Mouse (Mus musculus): ENCODE measurements around the gene B3gntl1.
"Not testable (repeated sequence)": the region's sequence is repeated elsewhere in the genome, so short reads cannot be mapped to it uniquely, and the experiment has no call there.

Gene B3gntl1

DNA sequence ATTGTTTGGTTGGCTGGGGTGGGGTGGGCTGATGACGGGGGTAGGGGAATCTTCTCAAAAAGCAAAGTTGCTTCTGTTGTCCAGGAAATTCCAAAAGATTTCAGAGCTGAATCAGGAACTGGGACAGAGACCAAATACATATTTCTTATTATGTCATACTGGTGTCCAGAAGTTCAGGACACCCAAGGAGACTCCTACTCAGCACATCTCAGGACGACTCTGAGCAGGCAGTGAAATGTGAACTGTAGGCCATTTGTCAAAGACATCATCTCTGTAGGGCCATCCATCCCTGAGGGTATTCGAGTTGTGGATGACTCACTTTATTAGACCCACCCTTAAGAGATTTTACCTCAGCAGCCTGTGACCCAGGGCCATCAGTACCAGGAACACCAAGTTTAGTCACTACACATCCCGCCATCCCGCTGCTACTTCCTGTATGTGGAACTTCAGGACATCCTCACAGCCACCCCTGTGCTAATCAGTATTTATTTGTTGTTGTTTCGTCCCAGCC lies 12.6 kb upstream of the B3gntl1 start:
- DNase-seq (ENCODE audit: low read depth, low spot score) = no peak

DNA sequence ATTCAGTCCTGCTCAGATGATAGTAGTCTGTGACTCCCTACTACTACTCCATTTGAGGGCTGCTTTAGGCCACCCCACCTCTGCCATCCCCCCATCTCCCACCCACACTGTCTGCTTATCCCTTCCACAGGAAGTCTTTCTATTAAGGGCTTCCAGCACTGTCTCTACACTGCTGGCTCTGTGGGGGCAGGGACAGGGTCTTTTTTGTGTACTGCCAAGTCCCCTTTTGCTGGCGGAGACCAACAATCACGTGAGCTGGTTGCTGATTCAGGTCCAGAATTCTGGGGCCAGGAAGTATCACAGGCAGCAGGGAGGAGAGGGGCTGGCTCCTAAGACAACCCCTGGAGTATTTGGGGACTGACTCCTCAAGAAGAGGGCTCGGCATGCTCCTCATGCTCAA lies 10.3 kb upstream of the B3gntl1 start:
- no peak for DNase-seq (ENCODE audit: low read depth, low spot score)

DNA sequence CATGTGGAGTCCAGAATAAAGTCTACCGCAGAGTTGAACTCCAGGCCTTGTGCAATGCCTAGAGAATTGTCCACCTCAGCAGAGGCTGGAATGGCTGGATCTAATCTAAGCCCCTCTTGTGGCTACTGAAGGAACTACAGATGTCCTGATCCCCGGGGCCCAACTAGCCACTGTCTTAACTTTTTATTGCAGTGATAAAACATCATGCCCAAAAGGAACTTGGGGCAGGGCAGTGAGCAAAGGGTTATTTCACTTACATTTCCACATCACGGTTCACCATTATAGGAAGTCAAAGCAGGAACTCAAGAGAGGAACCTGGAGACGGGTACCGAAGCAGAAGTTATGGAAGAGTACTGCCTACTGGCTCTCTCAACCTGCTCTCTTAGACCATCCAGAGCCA lies 7.8 kb upstream of the B3gntl1 start:
- DNase-seq (ENCODE audit: low read depth, low spot score) = no peak

DNA sequence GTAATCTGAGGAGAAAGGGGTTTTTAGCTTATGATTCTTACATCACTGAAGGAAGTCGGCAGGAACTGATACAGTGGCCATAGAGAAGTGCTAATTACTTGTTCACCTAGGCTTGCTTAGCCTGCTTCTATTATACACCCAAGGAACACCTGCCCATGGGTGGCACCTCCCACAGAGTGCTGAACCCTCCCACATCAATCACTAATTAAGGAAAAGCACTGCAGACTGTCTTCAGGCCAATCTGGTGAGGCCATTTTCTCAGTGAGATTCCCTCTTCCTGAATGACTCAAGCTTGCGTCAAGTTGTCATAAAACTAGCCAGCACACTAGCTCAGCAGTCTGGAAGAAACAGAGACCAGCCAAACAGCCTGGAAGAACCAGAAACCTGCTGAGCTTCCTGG lies 6.6 kb upstream of the B3gntl1 start:
- no peak for DNase-seq (ENCODE audit: low read depth, low spot score)

DNA sequence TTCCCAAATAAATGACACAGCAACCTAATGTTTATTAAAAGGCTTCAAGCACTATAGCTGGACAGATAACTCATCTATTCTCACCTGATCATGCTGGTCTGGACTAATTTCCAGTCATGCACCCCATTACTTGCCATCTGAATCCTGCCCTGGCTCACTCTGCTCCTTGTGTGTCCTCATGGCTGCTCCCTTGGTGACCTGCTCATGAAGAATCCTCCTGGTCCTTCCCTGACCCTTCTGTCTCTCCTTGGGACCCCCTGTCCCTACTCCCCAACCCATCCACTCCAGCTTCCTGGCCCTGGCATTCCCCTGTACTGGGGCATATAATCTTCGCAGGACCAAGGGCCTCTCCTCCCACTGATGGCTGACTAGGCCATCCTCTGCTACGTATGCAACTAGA lies 3.9 kb upstream of the B3gntl1 start:
- no peak for DNase-seq (ENCODE audit: low read depth, low spot score)

DNA sequence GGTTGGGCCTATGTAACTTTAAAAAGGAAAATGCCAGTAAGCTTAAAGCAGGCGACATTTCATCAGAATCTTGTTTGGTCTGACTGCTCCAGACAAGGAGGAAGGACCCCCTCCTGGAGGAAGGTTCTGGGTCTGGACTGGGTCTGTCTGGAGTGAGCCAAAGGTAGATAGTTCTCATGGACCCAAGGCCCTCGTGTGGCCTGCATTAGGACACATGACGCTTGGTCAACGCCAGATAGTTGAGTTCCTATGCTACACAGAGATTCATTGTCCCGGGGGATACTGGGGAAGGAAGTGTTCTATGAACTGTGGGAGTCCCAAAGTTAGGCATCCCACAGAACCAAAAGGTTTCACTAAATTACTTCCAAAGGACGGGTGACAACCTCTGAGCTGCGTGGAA lies 676 bp upstream of the B3gntl1 start:
- DNase-seq (ENCODE audit: low read depth, low spot score) = no peak

DNA sequence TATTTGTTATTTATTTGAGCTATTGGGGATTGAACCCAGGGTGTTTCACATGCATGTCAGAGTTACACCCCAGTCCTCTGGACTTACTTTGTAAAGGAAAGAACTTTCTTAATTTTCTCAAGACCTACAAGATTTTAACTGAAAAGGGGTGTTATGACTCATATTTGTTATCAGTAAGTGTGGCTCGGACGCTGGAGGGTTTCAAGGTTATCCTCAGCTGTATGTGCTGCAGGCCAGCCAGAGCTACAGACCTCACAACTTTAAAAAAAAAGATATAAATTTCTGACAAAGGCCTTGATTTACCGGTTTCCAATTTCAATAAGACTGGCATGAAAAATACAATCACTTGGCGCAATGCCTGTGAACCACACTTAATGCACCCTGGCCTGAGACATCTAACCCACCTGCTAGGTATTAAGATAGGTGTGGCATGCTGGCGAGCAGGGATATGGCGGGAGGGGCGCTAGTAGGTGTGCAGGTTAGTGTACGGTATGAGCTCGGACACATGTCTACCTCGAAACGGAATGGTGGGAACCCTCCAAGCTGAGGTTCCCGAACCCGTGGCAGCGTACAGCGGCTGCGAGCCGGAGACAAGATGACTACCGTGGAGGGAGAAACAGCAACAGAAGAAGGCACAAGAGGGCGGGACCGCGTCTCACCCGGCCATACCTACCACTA lies 502 bp downstream of the B3gntl1 start:
- DNase-seq (ENCODE audit: low read depth, low spot score) = no peak

DNA sequence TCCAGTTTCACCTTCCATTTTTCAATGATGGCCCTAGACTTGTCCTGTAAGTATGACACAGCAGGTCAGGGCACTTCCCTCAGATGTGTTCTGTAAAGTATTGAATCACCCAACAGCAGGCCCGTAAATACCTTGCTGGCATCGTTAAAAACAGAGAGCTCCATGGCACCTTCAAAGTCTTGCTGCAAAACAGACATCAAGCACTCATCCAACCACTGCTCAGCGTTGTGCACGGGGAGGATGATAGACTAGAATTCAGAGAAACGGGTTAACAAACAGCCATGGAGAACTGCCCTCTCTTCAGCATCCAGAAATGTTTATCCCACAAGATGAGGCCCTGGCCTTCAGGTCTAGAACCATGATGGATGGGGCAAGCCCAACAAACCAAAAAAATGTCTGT lies 2.0 kb downstream of the B3gntl1 start:
- DNase-seq (ENCODE audit: low read depth, low spot score) = no peak

DNA sequence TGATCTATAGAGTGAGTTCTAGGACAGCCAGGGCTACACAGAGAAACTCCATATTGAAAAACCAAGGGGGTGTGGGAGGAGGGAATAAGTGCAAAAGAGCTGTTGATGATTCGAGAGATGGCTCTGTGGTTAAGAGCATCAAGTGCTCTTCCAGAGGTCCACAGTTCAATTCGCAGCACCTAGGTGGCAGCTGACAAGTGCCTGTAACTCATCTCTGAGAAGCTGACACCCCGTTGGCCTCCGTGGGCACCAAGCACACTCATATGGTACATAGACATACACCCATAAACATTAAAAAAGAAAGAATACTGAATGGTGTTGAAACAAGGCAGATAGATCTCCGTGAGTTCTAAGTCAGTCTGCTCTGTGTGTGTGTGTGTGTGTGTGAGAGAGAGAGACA lies 4.2 kb downstream of the B3gntl1 start:
- no peak for DNase-seq (ENCODE audit: low read depth, low spot score)

DNA sequence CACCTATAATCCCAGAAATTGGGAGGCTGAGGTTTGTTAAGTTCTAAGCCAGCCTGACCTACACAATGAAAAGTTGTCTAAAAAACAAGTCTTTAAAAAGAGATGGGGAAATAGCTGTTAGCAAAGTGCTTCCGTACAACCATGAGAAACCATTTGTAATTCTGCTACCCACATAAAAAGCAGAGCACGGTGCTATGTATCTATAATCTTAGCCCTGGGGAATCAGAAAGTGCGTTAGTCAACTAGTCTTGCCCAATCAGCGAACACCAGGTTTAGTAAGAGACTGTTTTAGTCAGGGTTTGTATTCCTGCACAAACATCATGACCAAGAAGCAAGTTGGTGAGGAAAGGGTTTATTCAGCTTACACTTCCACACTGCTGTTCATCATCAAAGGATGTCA lies 5.4 kb downstream of the B3gntl1 start:
- DNase-seq (ENCODE audit: low read depth, low spot score) = no peak

DNA sequence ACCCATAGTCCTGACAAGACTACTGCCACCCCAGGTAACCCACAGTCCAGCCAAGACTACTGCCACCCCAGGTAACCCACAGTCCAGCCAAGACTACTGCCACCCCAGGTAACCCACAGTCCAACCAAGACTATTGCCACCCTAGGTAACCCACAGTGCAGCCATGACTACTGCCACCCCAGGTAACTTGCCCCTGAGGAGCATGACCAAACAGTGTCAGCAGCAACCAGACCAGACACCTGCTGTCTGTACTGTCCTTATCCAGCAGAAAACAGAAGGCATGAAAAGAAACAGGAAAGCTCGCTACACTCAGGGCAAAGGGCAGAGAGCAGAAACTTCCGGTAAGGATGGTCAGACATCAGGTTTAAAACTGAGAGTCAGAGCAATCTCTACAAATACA lies 11.8 kb downstream of the B3gntl1 start:
- no peak for DNase-seq (ENCODE audit: low read depth, low spot score)

DNA sequence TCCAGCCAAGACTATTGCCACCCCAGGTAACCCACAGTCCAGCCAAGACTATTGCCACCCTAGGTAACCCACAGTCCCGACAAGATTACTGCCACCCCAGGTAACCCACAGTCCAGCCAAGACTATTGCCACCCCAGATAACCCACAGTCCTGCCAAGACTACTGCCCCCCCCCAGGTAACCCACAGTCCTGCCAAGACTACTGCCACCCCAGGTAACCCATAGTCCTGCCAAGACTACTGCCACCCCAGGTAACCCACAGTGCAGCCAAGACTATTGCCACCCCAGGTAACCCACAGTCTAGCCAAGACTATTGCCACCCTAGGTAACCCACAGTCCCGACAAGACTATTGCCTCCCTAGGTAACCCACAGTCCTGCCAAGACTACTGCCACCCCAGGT lies 12.3 kb downstream of the B3gntl1 start:
- DNase-seq (ENCODE audit: low read depth, low spot score) = not testable (repeated sequence)

DNA sequence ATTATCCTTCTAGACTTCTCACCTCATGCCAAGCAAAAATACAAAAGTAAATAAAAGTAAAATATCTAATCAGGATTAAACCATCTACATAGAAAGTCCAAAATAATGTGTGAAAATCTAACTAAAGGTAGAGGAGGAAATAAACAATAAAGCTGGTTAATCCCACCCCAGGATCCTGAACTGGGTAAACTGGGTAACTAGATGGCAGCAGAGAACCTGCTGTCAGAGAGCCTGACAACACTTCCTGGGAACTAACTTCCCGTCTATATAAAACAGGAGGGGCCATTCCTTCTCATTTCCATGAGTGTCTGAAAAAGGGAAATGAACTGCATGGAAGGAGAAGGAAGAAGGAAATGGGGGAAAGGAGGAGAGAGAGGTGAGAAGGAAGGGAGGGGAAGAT lies 14.8 kb downstream of the B3gntl1 start:
- no peak for DNase-seq (ENCODE audit: low read depth, low spot score)

DNA sequence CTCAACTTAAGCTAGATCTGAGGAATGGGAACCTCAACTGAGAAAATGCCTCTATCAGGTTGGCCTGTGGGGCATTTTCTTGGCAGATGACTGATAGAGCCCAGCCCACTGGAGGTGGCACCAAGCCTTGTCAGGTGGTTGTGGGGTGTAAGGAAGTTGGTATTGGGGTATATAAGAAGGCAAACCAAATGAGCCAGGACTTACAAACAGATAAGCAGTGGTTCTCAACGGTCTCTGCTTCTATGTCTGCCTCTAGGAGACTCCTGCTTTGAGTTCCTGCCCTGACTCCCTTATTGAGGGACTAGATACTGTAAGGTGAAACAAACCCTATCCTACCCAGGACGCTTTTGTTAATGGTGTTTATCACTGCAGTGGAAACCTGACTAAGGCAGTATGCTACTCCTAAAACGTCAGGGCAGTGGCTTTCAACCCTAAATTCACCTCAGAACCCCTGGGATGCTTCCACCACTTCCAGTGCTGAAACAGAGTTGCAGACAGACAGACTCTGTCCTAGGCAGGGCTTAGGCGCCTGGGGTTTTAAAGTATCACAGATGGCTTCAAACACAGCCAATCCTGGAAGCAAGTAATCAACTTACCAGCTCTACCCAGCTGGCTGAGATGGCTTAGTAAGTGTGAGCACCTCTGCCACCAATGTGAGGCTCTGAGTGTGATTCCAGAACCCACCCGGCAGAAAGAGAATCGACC lies 17.0 kb downstream of the B3gntl1 start:
- no peak for DNase-seq (ENCODE audit: low read depth, low spot score)

DNA sequence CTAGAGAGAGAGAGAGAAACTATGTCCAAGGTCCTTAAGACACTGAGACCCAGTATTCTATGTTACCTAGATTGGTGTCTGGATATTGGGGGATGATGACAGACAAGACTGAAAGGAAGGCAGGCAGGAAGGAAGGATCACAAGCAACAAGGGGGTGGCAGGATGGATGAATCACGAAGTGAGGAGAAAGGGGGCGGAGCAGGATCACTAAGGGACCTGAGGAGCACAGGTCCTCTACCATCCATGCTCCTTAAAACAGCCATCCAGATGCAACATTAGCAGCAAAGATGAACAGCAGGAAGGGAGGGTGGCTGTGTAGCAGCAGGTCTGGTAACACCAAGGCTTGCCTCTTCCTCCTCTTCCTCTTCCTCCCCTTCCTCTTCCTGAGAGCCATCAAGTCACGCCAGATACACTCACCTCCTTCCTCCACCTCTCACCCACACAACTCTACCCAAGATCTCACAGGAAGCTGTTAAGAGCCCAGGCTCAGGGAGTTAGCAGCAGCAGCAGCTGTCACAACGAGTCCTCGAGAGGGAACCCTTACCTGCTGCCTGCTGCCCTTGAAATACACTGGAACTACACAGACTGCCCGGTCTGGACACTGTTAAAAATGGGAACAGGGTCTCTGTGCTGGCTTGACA lies 17.7 kb downstream of the B3gntl1 start:
- DNase-seq (ENCODE audit: low read depth, low spot score) = no peak

DNA sequence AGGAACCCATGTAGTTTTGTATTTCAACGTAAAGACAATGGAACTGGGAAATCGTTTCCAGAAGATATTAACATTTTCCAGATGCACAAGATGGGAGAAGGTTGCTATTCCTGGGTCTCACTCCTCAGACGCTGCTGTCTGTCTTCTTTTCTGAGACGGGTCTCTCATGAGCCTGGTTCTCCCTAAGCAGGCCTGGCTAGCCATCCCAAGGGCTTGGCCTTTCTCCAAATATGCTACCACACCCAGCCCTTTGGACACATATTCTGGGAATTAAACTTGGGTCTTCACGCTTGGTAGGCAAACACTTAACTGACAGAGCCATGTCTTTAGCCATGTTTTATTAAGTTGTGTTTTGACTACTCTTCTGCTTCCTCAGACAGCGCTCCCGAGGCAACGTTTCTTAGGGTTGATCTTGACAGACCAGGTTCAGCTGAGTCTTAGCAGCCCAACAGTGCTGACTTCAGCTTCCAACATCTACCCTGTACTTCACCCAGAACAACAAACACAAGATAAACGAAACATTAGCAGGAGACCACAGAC lies 18.5 kb downstream of the B3gntl1 start:
- no peak for DNase-seq (ENCODE audit: low read depth, low spot score)

DNA sequence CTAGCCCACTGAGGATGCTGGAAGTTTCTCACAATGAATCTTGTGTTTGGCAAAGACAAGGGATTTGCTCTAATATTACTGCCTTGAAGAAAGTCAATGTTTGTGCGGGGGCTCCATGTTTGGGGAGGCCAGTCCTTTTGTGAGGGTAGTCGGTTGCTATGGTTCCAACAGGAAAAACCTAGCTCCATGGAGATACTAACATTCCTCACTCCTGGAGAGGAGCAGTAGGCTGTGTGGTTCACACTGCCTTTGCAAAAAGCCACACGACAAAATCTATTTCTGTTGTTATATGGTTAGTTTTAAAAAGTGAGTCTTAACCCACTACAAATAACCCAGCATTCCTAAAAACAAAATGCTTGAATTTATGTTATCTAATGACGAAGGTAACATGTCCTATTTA lies 19.3 kb downstream of the B3gntl1 start:
- DNase-seq (ENCODE audit: low read depth, low spot score) = no peak

DNA sequence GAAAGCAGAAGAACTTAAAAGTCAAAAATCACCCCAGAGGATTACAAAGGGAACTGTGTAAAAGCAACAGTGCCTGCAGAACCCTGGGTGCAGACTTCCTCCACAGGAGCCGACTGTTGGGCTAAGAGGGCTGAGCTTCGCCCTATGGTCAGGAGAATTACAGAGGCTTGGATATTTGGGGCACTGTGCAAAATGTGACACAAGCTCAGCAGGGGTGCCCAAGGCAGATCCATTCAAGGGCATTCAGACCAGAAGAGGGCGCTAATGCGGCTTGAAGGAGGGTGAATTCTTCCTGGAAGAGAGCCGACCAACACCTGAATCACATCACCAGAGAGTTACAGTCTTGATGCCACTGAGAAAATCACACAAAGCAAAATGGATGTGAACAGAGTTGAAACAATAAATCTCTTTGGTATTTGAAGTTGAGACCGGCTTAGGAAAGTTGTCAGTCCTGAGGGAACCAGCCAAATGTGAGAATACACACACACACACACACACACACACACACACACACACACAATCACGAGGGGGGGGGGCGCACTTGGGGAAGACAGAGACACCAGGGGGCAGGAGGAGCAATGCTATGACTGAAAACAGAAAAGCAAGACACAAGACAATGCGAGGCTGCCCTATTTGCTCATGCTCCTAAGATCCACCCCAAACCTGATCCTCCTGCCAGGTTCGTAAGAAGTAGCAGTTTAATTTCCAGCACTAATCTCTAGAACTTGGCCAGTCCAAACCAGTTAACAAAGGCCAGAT lies 20.2 kb downstream of the B3gntl1 start:
- DNase-seq (ENCODE audit: low read depth, low spot score) = peak; percentile 41

DNA sequence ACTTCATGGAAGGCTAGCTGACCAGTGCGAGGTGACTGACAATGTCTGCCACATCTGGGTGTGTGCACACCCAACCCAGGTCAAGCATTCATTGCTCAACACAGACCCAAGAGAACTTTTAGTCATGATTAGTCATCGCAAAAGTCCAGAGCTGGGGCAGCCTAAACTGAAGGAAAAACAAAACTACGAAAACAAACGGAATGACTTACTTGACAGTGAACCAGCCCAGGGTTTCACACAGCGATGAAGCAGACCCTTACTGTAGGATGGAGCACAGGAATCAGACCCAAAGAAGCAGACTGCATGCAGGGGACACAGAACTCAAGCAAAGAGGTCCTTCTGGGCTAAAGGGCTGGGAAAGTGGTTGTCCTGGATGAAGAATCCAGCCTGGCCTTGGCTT lies 21.0 kb downstream of the B3gntl1 start:
- no peak for DNase-seq (ENCODE audit: low read depth, low spot score)

DNA sequence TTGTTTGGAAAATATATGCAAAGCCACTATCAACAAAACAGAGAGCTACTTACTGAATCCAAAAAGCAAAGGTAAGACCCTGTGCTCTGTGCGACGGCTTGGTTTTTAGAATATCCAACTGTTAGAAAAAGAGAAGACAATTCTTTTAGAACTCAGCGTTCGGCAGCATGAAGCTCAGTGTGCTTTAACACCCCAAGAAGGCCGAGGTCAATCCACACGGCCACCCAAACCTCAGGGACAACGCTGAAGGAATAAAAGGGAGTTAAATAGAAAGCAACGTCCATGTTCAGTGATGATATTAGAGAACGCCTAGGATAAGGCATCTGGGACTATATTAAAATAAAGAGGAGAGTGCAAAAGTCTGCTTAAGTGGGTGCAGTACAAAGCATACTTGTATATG lies 21.4 kb downstream of the B3gntl1 start:
- no peak for DNase-seq (ENCODE audit: low read depth, low spot score)

DNA sequence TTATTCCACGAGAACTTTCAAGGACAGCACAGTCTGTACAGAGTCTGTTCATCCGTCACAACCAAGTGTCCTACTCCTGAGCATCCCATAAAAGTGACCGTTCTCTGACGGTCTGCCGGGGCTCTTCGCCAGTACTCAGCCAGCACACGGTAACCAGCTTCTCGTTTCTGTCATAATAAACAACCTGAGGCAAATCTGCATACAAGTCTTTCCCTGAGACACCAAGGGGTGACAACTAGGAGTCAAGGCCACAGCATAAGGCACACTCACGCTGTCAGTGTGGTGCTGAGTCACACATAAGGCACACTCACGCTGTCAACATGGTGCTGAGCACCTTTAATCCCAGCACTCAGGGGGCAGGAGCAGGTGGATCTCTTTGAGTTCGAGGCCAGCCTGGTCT lies 22.3 kb downstream of the B3gntl1 start:
- DNase-seq (ENCODE audit: low read depth, low spot score) = no peak

DNA sequence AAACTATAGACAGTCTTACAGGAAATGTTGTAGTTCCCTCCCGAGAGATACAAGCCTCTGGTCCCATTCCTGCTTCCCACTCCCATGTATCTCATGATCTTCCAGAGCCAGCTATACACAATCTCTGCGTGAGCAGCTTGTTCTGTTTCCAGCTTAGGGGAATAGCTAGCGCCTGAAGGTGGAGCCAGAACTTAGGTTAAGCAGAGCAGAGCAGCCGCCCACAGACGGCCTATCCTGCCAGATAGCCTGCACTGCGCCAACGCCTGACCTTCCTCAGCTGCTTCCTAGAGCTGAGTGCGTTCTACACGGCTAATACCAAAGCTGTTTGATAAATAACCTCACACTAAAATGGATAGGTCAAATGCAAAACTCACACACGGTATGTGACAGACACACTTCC lies 23.1 kb downstream of the B3gntl1 start:
- no peak for DNase-seq (ENCODE audit: low read depth, low spot score)

All from embryo, embryonic 11.5 days (tissue).